Mouse (Mus musculus) erythroblast, embryonic 14.5 days (primary cell): Measurements from ENCODE around the gene Camkk2.

ENCODE experiments used
- GATA1 ChIP-seq: IDR thresholded peaks from 2 replicates; pipeline ENCODE4 v1.6.1; 2012; ENCODE audit warnings: low read length, inconsistent platforms, mixed read lengths
- TAL1 ChIP-seq: IDR thresholded peaks from 3 replicates; pipeline ENCODE4 v1.6.1; 2012; ENCODE audit warnings: low read length, inconsistent platforms, mixed read lengths

DNA sequence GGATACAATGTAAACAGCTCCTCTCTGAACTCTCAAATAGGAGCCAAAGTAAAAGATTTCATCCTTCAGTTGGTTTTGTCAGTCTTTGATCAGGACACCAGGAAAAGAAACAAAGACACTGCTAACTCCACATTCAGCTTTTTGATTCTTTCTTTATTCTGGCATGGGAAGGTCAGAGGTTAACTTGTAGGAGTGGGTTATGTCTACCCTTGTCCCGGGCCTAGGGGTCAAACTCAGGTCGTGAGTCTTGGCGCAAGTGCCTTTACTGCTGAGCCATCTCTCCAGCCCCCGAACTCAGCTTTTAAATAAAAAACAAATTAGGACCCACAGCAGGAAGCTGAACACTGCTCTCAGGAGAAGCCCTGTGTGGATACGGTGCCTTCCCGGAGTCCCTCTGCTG is 23.1 kb downstream of the Camkk2 start:
- no peak for TF ChIP-seq GATA1
- TF ChIP-seq TAL1 = no peak
